Mouse (Mus musculus): ENCODE data around the gene Nhsl2.

Nhsl2 gene

DNA sequence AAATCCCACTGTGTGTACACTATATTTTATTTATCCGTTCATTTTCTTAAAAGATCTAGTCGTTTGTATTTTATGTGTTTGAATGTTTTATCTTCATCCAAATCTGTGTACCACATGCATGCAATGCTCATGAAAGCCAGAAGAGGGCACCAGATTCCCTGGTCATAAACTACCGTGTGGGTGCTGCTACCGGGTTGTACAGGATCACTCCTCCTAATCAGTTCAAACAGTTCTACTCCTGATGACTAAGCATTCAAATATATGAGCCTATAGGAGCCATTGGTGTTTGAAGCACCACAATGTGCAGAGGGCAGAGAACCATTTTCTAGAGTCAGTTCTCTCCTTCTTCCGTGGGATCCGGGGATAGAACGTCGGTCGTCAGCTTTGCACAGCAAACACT lies 210.3 kb downstream of the Nhsl2 start:
- ChIA-PET POLR2A (interaction anchor here in 1 of 4 experiments (1.7 kb wide), 1 partner anchor 127 kb away, joined by 5 read pairs; no protein-coding TSS in a partner anchor), CTCF (no interaction called here)

DNA sequence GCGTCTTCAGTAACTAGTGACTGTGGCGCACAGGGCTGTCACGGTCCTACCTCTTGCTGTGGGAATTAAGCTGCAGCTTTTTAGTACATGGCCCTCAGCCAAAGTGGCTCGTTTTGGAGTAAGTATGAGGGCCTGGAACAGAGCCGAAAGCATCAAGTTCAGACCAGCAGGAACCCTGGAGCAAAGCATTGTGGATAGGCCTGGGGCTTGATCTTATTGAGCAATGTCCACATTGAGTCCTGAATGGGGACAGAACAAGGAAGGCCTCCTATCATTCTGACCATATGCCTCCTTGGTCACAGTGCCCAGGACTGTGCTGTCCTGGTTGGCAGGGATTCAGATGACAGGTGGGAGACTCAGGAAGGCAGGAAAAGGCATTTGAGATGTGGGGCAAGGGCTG lies 211.1 kb downstream of the Nhsl2 start:
- ChIA-PET POLR2A (interaction anchor here in 1 of 4 experiments (1.7 kb wide), 1 partner anchor 126 kb away, joined by 5 read pairs; no protein-coding TSS in a partner anchor), CTCF (no interaction called here)

DNA sequence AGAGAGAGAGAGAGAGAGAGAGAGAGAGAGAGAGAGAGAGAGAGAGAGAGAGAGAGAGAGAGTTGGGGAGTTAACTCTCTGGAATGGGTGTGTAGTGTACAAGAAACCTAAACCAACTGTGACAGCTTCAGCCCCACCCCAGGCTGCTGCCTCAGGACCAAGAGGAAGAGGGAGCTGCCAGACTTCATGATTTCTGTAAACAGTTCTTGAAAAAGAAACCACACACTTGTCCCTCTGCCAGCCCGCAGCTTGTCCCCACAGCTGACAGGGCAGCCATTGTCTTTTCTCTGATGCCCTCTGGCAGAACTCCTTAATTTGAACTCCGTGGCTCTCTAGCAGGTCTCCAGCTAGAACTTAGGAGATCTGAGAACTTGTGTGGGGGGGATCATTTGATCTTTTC lies 211.7 kb downstream of the Nhsl2 start:
- POLR2A ChIA-PET: interaction anchor here in 1 of 4 experiments (0.9 to 1.7 kb wide), 2 partner anchors 62 to 125 kb away, joined by 3 to 5 read pairs; no protein-coding TSS in a partner anchor
- CTCF ChIA-PET: interaction anchor here in 2 of 4 experiments (0.5 to 0.7 kb wide), 2 partner anchors 288 to 321 kb away, joined by 3 to 11 read pairs; no protein-coding TSS in a partner anchor

DNA sequence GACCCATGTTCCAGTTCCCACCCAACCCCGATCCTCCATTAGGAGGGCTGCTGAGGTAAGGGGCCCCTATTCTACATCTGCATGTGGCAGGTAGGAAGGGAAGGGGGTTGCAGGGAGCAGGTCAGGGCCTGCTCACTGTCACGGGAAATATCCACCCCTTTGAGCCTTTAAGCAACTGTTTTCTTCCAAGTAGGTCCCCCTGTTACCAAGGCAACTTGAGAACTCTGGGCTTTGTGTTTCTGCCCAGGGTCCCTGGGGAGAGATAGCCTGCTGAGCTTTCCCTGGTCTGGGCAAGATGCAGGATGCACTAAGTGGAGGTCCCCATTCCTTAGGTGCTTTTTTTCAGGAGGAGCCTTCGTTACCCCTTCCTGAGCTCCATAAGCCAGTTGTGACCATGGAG lies 214.9 kb downstream of the Nhsl2 start:
- CTCF ChIA-PET: interaction anchor here (0.6 to 1.4 kb wide), 4 partner anchors 83 to 1491 kb away, joined by 3 to 9 read pairs (median 4); no protein-coding TSS in a partner anchor
- POLR2A ChIA-PET: interaction anchor here in 1 of 4 experiments (1.3 kb wide), 1 partner anchor 21 kb away, joined by 3 read pairs; no protein-coding TSS in a partner anchor

DNA sequence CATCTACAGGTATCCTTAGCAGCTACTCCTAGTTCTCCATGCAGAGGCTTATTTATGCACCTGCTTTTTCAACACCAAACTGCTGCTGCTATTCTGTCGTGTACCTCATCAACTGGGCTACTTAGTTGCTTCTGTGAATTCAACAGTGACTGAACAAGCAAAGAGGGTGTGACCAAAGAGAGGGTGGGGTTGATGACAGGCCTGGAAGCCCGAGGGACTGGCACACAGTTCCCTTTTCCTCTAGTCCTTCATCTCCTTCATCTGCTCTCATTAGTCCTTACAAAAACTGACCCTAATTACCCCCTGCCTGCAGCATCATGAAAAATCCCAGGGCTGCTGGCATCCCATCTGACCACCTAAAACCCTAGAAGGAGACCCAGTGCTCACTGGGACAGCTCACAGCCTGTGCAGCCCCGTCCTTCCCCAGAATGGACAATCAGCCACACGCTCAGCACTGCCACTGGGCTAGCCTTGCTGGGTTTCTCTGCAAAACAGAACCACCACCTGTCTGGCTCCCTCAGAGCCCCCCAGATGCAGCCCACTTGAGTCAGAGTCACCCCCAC lies 216.1 kb downstream of the Nhsl2 start:
- POLR2A ChIA-PET: no interaction called here
- CTCF ChIA-PET: interaction anchor here (0.6 to 2.1 kb wide), 8 partner anchors 8 to 111 kb away, joined by 3 to 21 read pairs (median 5); no protein-coding TSS in a partner anchor

DNA sequence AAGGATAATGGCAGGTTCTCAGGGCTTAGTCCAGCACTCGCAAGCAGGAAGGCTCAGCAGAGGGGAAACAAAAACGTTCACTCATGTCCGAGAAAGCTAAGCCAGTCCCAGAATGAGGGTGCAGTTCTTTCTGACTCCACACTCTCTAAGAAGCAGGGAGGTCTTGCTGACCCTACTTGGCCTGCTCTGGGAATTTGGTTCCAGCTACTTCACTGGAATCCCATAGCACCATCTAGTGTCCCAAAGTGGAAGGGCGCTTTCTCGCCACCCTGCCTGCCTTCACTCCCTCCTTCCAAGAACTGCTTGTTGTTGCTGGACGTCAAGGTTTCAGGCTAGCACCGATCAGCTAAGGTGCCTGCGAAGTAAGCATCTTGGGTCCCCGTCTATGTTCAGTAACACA lies 216.9 kb downstream of the Nhsl2 start:
- POLR2A ChIA-PET: interaction anchor here in 2 of 4 experiments (0.9 to 1.1 kb wide), 2 partner anchors 14 to 86 kb away, joined by 3 to 5 read pairs; no protein-coding TSS in a partner anchor
- CTCF ChIA-PET: interaction anchor here (0.6 to 2.1 kb wide), 19 partner anchors 8 to 112 kb away, joined by 3 to 21 read pairs (median 3); partner anchors contain the start of gene Ercc6l (in 1 of the 4)

DNA sequence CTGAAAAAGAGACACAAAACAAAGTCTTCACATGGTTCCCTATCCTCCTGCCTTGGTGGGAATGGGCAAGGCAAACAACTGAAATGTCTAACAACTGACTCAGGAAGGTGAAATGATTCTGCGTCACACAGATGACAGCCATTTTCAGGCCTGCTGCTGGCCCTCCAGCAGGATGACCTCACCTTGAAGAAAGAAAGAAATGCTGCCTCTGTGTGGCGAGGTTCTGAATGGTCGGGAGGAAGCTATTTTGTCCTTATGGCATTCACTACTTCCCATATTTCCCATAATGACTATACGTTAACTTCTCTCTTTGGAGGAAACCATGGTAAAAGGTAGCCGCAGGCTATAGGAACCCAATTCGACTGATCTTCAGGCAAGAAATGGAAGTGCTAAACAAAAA lies 217.9 kb downstream of the Nhsl2 start:
- POLR2A ChIA-PET: no interaction called here
- CTCF ChIA-PET: interaction anchor here in 3 of 4 experiments (0.6 to 2.1 kb wide), 4 partner anchors 20 to 231 kb away, joined by 3 to 21 read pairs (median 10); no protein-coding TSS in a partner anchor

DNA sequence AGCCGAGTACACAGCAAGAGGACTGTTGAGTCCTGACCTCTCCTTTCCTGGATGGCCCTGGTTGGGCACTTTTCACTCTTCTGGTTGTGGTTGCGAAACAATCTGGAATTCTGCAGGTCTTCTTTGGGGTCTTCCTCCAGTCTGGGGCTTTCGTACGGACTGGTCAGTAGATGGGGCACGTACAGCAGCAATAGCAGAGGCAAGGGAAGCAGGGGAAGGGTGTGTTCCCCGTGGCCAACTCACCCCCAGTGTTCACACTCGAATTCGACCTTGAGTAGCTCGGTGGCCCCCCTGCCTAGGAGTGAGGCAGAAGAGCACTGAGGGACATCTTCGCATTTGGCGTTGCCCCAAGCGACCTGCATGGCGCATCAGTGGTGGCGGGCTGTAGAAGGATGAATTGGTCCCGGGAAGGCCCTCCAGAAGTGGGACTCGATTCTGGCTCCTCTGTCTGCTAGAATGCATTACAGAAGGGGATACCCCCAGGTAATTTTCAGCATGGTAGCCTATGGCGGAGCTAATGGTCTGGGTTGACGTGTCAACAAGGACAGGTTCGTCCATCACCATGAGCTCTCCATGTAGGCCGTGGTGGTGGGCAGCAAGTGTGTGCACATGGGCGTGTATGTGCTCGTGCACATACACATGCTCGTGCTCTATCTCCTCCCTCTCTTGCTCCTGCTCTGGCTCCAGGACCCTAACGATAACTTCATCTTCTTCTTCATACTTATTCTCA lies 219.8 kb downstream of the Nhsl2 start:
- POLR2A ChIA-PET: interaction anchor here in 1 of 4 experiments (1.2 kb wide), 1 partner anchor 89 kb away, joined by 3 read pairs; no protein-coding TSS in a partner anchor

DNA sequence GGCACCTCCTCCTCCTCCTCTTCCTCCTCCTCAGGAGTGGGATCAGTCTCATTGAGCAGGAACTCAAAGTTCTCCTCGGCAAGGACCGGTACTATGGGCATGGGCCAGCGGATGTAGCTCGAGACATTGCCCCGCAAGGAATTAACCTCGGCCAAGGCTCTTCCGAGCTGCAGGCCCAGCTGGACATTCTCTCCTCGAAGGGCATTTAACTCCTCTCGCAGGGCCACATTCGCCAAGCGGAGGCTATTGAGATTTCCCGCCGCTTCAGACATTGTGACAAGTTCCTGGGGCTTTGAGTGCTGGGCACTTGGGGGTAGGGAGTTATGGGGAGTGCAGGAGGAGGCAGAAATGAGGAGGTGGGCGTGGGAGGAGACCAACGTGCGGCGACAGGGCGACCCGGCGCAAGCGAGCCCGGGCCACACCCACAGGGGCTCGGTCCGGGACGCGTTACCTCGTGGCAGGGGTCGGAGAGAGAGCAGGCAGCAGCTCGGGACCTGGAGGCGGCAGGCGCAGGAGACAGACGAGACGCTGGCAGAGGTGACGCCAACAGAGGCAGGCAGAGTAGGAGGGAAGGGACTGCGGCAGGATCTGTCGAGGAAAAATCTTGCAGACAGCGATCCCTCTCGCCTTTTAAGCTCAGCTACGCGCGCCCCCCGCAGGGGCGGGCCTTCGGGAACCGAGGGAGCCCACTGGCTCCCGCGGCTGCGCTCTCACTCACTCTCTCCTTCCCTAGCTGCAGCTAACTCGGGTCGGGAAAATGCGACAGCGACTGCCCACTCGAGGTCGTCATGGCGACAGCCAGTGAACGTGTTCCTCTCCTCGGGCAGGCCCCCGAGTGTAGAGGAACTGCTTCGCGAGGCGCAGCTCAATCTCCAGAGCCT lies 221.6 kb downstream of the Nhsl2 start, which contains the start of gene Rtl5:
Gene Rtl5, minus strand, starts transcription at position 714 of the 881 bp plus-strand sequence.
- POLR2A ChIA-PET: interaction anchor here in 3 of 4 experiments (0.6 to 2.2 kb wide), 8 partner anchors 10 to 118 kb away, joined by 3 to 5 read pairs (median 3); partner anchors contain the start of genes Pin4 (in 2 of the 3), Rps4x (in 2 of the 3) and Ercc6l (in 1 of the 3)

More for the DNA sequence above, 219.8 kb downstream of the Nhsl2 start:
- CTCF ChIA-PET: interaction anchor here in 1 of 4 experiments (0.9 to 1.1 kb wide), 2 partner anchors 88 to 941 kb away, joined by 3 read pairs; no protein-coding TSS in a partner anchor

DNA sequence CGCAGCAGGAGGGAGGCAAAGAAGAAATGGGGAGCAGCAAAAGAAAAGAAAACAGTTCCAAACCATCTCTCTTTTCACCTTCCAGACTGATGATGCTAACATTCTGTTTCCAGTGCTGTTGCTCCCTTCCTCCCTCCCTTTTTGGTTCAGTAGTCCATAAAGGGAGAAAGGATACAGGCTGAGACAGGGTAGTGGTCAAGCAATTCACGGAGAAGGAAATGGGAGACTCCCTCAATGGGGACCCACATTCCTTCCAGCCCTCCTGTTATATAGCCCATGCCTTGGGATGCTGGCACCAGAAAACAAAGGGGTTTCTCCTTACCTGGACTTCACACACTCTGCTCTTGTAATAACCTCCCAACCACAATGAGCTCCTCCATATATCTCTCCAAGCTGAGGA lies 222.3 kb downstream of the Nhsl2 start:
- CTCF ChIA-PET: interaction anchor here in 2 of 4 experiments (0.6 to 1.1 kb wide), 3 partner anchors 90 to 129 kb away, joined by 3 read pairs; no protein-coding TSS in a partner anchor
- POLR2A ChIA-PET: interaction anchor here in 3 of 4 experiments (0.6 to 2.2 kb wide), 10 partner anchors 10 to 118 kb away, joined by 3 to 5 read pairs (median 3); partner anchors contain the start of genes Rps4x (in 3 of the 3), Ercc6l (in 2 of the 3) and Pin4 (in 2 of the 3)

More for the DNA sequence above, 221.6 kb downstream of the Nhsl2 start, which contains the start of gene Rtl5:
- CTCF ChIA-PET: interaction anchor here in 2 of 4 experiments (0.5 to 1.1 kb wide), 3 partner anchors 89 to 223 kb away, joined by 3 to 6 read pairs (median 3); no protein-coding TSS in a partner anchor

DNA sequence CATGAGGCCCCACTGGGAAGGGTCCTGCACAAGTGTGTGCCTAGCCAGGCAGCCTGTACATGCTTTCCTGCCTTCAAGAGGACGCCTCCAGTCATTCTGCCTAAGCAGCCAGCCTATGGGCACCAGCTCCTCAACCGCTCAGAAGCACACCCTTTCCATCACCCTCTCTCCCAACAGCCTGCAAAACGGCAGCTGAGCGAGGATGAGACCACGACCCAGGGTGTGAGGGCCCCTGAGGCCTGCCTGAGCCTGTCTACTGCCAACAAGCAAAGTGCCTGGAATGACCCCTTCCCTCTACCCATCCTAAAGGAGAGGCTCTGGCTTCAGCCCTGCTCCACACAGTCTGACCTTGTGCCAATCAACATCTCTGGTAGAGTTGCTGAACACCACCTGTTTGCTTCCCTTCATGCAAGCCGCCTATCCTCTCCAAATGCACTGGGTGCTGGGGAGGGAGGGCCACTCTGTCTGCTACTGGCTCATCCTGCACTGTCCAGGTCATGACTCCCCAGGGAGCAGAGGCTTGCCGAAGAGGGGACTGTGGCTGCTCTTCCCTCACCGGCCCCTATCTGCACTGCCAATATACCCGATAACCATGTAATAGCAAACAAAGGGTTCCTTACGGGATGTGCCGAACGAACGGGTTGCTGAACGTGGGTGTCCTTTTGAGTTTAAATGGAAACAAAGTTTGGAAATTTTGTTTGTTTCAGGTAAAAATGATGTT lies 224.6 kb downstream of the Nhsl2 start:
- ChIA-PET CTCF (interaction anchor here in 1 of 4 experiments (0.6 kb wide), 1 partner anchor 110 kb away, joined by 3 read pairs; no protein-coding TSS in a partner anchor), POLR2A (interaction anchor here in 1 of 4 experiments (0.9 kb wide), 1 partner anchor 115 kb away, joined by 3 read pairs; the partner anchor contains the start of gene Rps4x)

DNA sequence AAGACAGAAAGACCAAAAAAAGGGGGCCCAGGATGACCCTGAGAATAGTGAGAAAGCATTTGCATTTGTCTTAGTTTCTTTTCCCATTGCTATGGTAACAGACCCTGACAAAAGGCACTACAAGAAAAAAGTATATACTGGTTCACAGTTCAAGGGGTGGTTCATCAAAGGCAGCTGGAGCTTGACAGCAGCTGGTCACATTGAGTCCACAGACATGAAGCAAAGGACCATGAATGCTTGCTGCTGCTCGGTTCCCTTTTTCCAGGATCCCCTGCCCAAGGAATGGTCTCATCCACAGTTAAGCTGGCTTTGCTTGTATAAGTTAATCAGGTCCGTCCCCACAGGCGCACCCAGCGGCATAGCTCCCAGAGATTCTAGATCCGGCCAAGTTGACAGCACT lies 225.2 kb downstream of the Nhsl2 start:
- POLR2A ChIA-PET: no interaction called here

DNA sequence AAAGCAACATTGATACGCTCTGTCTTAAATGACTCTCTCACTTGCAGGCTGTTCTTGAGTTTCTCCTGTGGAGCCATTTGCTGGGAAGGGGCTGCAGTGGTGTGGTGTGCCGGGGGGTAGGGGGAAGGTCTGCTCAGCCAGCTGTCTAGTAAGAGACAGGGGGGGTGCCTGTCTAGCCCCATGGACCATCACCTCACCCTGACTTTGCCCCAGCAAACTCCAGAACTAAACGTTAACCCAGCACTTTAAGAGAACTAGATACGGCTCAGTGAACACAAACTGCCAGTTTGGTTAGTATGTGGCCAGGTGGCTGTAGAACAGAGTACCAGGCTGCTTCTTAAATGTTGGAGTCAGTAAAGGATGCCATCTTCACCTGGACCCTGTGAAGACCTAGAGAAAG lies 226.0 kb downstream of the Nhsl2 start:
- ChIA-PET POLR2A (no interaction called here), CTCF (no interaction called here)

More for the DNA sequence above, 225.2 kb downstream of the Nhsl2 start:
- CTCF ChIA-PET: interaction anchor here in 1 of 4 experiments (0.7 kb wide), 1 partner anchor 73 kb away, joined by 3 read pairs; no protein-coding TSS in a partner anchor

DNA sequence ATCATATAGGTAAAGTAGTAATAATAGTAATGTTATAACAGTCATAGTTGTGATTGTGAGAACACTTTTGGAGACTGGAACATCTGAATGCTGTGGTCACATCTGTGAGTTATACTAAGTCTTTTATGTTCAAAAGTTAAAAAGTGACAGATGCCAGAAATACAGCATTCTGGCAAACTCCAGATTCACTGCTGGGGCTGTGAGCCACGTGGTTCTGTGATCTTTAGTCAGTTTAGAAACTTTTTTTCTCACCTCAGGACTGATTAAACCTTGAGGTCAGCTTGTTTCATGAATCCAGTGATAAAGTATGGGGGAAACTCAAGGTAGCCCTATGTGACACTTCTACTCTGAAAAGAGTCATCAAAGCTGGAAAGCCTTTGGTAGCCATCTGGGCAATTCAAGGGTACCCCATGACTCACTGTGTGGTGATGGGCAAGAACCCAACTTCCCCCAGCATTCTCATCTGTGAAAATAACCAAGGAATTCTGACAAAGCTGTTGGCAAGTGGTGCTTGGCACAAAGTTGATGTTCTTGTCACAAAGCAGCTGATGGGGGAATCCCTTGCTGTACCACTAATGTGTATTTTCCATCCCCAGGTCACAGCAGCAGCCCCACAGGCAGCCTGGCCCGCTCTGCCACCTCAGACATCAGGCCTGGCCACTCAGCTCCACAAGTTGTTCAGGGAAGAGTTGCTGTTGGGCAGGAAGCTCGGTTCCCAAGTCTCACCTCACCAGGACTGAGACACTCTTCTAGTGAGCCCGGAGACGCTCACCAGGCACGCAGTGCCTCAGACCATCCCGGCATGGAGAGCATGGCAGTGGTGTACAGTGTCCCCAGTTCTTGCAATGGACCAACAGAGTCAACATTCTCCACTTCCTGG lies 227.9 kb downstream of the Nhsl2 start:
- POLR2A ChIA-PET: no interaction called here
- CTCF ChIA-PET: no interaction called here

DNA sequence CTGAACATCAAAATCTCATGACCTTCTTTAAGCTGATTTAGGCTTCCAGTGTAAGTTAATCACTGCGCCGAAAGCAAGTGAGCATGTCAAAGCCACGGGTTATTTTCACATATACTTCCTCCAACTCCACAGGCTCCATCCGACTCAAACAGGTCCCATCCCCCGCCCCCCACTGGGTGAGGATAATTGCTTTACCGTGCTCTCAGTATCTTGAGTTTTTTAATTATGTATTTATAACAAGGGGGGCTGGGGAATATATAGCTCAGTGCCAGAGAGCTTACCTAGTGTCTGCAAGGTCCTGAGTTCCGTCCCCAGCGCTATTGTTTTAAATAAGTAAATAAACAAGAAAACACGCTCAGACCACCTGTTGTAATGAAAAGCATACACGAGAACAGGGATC lies 231.9 kb downstream of the Nhsl2 start:
- CTCF ChIA-PET: no interaction called here
- POLR2A ChIA-PET: interaction anchor here in 1 of 4 experiments (1.2 kb wide), 1 partner anchor 10 kb away, joined by 3 read pairs; the partner anchor contains the start of gene Rtl5

DNA sequence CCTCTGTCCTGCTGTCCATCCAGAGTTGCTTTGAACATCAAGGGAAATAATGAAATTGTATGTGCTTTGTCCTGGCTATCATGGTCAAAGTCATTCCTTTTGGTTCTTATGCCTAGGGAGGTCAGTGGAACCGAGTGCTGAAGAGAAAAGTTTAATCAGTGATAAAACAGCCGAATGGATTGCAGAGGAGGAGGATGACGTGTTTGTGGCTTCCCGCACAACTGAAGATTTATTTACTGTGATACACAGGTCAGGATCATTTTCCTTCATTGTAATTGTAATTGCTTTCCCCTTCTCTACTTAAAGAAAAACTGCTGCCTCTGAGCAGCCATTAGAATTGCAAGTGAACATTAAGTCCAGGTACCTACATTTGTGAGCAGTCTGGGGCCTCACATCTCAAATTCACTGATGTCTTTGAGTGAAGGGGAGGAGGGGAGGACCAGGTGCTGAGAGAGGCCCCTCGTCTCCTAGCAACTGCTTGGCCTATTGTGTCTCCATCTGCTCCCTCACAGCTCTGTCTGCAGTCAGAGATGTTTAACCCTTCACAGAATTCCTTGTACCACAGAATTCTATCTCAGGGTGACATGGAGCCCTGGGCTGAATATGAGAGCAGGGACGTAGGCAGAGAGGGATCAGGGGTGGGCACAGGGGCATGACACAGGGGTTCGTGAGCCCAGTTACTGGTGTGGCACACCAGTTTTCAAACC lies 232.5 kb downstream of the Nhsl2 start:
- ChIA-PET POLR2A (interaction anchor here in 1 of 4 experiments (1.2 kb wide), 1 partner anchor 11 kb away, joined by 3 read pairs; the partner anchor contains the start of gene Rtl5), CTCF (interaction anchor here in 1 of 4 experiments (1.2 kb wide), 1 partner anchor 128 kb away, joined by 3 read pairs; no protein-coding TSS in a partner anchor)
